Mouse (Mus musculus) stomach, postnatal 0 days (tissue): ENCODE data around the gene Adora1.

ENCODE experiments used
- CTCF ChIP-seq: IDR thresholded peaks from 2 replicates; pipeline ENCODE4 v1.5.1; 2016; ENCODE audit warnings: antibody characterized with exemption, low read depth, mild to moderate bottlenecking, moderate library complexity
- EP300 ChIP-seq: optimal IDR thresholded peaks from 2 replicates; pipeline ENCODE3; 2016; ENCODE audit warnings: antibody characterized with exemption

DNA sequence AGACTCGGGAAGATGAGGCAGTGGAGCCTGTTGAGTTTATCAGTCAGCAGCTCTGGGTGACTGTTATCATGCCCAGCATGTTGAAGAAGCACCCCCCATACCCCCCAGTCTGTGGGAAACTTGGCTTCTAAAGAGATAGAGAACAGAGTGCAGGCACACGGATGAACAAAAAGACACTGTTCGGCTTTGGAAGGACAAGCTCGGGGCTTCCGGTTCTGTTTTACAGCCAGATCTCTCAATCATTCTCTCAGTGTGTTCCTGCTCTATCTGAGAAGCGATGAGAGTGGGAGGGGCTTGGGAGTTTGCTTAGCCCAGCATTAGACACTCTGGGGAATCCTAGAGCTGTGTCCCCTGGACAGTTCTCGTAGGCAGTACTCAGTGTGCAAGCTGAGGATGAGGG lies 21.8 kb downstream of the Adora1 start:
- TF ChIP-seq EP300 (no peak), CTCF (no peak)
